Mouse (Mus musculus) cerebellum, postnatal 10 days (tissue): ENCODE results near the gene Sbno1.

Source experiments
- DNase-seq, 2 experiments: peaks; one replicate each; pipeline ENCODE4 v3.0.0; 2021; ENCODE audit warnings: mixed read lengths in 2 of 2

The Sbno1 gene

DNA sequence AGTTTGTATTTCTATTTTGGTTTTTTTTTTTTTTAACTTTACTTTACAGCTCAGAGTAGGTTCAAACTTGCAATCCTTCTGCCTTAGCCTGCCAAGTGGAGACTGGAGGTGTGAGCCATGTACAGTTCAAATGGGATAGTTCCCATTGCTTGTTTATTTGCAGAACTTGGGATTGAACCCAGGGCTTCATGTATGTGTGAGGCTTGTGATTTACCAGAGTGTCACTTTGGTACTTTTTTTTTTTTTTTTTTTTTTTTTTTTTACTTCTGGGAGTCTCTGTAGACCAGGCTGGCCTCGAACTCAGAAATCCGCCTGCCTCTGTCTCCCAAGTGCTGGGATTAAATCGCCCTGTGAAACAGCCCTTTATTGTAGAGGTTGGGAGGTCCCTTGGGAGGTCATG lies 18.4 kb upstream of the Sbno1 start:
- DNase-seq: no peak

- no peak for DNase-seq
Measured at GRCm38 (mm10) chr5:124442628-124443027, 16.8 kb upstream of the Sbno1 start.

GRCm38 (mm10) chr5:124440094-124440701 lies 14.4 kb upstream of the Sbno1 start:
- peak; percentile 78 to 82 for DNase-seq

- peak; percentile 98 for DNase-seq
Measured at GRCm38 (mm10) chr5:124439447-124440093, 13.8 kb upstream of the Sbno1 start, which contains the start of gene Kmt5a. Gene Kmt5a (plus strand): TSS chr5:124439930.

- no peak for DNase-seq
Measured at GRCm38 (mm10) chr5:124438746-124439145, 12.9 kb upstream of the Sbno1 start.

DNA sequence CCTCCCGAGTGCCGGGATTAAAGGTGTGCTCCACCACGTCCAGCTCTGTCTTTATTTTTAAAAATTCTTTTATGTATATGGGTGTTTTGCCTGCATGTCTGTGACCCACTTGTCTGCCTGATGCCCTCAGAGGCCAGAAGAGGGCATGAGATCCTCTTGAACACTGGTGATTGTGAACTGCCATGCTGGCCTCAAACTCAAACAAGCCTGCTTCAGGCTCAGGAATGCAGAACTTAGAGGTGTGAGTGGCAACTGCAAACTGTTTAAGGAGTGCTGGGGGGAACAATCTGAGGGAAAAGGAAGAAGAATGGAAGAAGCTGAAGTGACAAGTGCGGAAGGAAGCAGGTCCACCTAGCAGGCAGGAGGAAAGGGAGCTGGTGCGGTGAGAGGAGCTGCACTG lies 12.4 kb upstream of the Sbno1 start:
- DNase-seq: no peak

DNA sequence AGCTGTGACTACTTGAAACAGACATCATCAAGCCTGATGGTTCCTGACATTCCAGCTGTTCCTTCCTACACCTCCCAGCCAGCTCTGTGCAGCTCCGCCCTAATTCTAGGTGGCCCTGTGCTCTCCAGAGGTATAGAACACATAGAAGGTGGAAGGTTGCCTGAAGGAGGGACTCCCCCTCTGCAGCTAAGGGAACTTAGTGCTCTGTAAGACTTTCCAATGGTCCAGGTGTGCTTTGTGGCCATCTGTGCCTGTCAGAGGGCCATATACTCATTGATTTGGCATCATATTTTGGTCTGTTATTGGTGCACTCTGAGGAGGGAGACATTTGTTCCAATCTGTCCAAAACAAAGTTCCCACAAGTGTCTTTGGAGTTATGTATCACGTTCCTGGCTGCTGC lies 7.2 kb upstream of the Sbno1 start:
- no peak for DNase-seq

GRCm38 (mm10) chr5:124432398-124433012 lies 6.7 kb upstream of the Sbno1 start:
- DNase-seq: peak; percentile 83 to 85

DNA sequence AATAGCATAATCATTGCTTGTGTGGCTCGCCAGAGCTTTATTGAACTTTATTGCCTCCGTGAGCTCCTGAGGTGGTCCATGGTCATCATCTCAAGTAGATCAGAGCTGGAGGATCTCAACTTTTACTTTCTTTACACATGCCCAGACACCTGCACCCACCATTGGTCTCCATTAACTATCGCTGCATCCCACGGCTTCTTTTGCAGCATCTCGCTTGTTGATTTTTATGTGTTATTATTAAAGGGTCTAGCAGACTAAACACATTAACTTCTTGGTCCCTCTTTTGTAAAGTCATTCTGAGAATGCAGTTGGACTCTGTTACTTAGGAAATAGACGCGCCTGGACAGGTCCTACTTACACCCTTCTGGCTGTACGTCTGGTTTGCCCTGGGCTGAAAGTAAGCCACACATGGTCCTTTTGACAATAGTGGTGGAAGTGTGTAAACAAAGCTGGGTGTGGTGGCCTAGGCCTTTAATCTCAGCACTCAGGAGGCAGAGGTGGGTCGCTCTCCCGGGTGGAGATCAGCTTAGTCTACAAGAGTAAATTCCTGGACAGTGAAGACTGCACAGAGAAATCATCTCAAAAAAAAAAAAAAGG lies 772 bp upstream of the Sbno1 start:
- no peak for DNase-seq

DNA sequence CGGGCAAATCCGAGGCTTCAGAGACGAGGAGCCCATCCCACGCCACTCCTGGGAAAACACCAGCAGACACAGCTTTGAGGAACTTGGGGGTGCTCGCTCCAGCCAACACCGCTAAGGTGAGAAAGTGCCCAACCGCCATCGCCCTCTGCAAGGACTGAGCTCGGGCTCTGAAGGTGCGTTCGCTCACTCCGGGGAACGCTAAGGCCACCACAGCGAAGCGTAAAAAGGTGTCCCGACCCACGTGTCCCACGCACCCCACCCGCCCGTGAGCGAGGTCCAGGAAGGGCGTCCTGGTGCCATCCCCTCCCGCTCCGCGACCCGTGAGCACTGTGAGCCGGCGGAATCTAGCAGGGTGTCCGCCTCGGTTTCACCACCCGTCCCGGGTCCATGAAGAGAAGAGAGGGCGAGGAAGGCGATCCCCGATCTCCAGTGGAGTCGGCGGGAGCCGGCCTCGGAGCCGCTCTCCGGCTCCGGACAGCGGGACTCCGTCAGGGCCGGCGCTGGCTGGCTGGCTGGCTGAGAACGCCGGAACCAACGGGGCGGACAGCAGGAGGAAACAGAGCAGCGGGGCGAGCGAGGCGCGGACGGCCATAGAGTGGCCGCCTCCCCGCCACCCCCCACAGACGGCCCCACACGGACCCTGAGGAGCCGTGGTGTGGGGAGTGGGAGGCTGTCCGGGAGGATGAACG lies 934 bp downstream of the Sbno1 start:
- DNase-seq: no peak

GRCm38 (mm10) chr5:124424200-124424722 lies 1.5 kb downstream of the Sbno1 start:
- peak in 1 of 2 experiments; percentile 31 for DNase-seq

- no peak for DNase-seq
Measured at GRCm38 (mm10) chr5:124421786-124422185, 4.0 kb downstream of the Sbno1 start.

GRCm38 (mm10) chr5:124418903-124419302 lies 6.9 kb downstream of the Sbno1 start:
- no peak for DNase-seq

GRCm38 (mm10) chr5:124412163-124412562 lies 13.6 kb downstream of the Sbno1 start:
- DNase-seq: no peak

DNA sequence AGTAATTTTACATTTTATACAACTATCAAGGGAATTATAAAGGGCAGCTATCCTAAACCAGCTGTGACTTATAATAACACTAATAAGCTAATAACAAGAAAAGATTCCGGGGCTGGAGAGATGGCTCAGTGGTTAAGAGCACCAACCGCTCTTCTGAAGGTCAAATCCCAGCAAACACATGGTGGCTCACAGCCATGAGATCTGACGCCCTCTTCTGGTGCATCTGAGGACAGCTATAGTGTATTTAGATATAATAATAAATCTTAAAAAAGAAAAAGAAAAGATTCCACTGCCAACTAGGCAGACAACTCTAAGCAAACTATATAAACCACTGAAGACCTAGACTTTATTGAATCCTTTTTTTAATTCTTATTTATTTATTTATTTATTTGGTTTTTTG lies 15.0 kb downstream of the Sbno1 start:
- DNase-seq: peak in 1 of 2 experiments; percentile 17

DNA sequence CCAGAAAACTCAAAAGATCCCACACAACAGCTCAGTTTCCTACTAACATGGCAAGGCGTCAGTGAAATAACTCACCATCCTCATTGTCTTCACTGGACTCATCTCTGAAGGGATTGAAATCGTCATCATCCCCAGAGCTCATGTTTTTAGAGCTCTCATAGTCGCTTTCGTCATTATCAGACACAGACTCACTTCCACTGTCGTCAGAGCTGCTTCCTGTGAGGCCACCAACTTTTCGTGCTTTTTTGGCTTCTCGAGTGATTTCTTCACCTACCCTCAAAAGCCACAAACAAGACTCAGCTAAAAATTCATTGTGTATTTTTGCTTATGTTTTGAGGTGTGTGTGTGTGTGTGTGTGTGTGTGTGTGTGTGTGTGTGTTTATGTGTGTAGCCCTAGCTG lies 32.1 kb downstream of the Sbno1 start:
- DNase-seq: no peak

GRCm38 (mm10) chr5:124392412-124392811 lies 33.4 kb downstream of the Sbno1 start:
- DNase-seq: no peak

DNA sequence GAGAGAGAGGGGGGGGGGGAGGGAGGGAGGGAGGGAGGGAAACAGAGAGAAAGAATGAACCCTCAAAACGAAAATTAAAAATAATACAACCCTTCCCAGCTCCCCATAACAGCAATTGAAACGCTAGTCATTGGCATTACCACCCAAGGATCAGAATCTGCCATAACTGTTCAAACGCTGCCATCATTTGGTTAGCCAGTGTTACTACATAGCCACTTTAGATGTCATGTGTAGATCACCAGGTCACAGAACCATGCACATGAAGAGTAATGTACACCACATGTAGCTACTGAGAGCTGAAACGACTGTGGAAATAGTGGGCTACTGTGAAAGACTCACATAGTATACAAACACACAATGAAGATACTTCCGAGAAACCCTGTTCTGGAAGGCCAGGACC lies 37.9 kb downstream of the Sbno1 start:
- DNase-seq: peak; percentile 20 to 28

GRCm38 (mm10) chr5:124380121-124380520 lies 45.7 kb downstream of the Sbno1 start:
- no peak for DNase-seq

DNA sequence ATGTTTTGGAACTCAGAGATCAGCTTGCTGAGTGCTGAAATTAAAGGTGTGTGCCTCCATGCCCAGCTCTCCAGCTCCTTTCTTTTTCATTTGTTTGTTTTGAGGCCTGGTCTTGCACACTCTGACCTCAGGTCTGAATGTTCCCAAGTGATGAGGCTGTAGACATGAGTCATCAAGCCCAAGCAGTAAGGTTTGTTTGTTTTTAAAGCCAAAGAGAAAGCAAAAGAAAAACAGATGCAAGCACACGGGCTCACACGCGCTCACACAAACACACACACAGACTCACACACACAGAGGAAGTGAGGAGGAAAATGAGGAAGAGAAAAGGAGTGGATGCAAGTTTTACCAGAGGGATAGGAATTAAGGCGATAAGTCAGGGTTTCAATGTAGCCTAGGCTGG lies 48.7 kb downstream of the Sbno1 start:
- no peak for DNase-seq

- no peak for DNase-seq
Measured at GRCm38 (mm10) chr5:124376401-124376800, 49.4 kb downstream of the Sbno1 start.

GRCm38 (mm10) chr5:124374298-124374697 lies 51.5 kb downstream of the Sbno1 start:
- no peak for DNase-seq

- peak in 1 of 2 experiments; percentile 40 for DNase-seq
Measured at GRCm38 (mm10) chr5:124366721-124367120, 59.1 kb downstream of the Sbno1 start.
